Mouse (Mus musculus) lung, adult 2 months (tissue): ENCODE measurements at regions not wholly inside any gene's neighbourhood (a gene's known extent, or its start where the extent isn't known, plus 50 kb on each side); places are given as distances from the start of the nearest gene placed in this dataset.

Source experiments
- DNase-seq: peaks from one replicate; pipeline ENCODE4 v3.0.0; 2022
- H3K4me1 ChIP-seq: fragments of 200-500 bp; 2 replicates; pipeline ENCODE4 v1.6.1; 2011; ENCODE audit warnings: low read length; ENCODE audit not compliant: control insufficient read depth, insufficient read depth
- H3K4me3 ChIP-seq: fragments of 200-500 bp; replicated peaks from 2 replicates; pipeline ENCODE3; 2011; ENCODE audit warnings: low read depth, mild to moderate bottlenecking, control low read depth, low read length; ENCODE audit errors: extremely low read depth
- CTCF ChIP-seq: fragments of 200-500 bp; IDR thresholded peaks from 2 replicates; pipeline ENCODE4 v1.5.1; 2011; ENCODE audit warnings: mild to moderate bottlenecking, low read length, control low read depth; ENCODE audit not compliant: insufficient read depth
- POLR2A ChIP-seq: fragments of 200-500 bp; IDR thresholded peaks from 2 replicates; pipeline ENCODE4 v1.6.1; 2011; ENCODE audit warnings: low read depth, mild to moderate bottlenecking, control low read depth, low read length, borderline replicate concordance; ENCODE audit errors: extremely low read depth
- WGBS: fragments of 180-500 bp; shearing (Covaris S2); methylation state at CpG from one replicate; pipeline ENCODE4 v1.1.7; 2018; 5-methylcytosine and 5-hydroxymethylcytosine counted together

DNA sequence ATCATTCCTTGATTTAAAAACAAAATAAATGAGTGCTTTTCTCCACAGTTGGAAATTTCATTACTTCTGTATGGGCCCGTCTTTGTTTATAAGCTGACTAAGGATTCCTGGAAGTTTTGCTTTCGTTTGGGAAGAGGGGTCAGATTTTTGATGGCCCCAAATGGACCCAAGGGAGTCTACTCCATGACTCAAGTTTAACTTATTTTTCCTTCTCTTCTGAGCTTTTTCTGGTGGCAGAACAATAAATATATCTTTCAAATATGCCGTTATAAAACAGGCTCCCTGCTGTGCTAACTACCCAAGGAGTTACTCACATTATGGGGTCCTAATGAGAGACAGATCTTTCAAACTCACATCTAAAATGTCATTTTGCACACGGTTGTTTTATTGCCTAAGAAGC is 187.4 kb upstream of the BC052040 start:
- no peak overlapping the region for H3K4me3 ChIP-seq
- WGBS, result 63% methylated on average over 4 of the region's 4 CpGs
- TF ChIP-seq POLR2A (no peak), CTCF (no peak)
- no peak for DNase-seq
- H3K4me1 ChIP-seq, result no peaks in the 10 kb centered on the region

DNA sequence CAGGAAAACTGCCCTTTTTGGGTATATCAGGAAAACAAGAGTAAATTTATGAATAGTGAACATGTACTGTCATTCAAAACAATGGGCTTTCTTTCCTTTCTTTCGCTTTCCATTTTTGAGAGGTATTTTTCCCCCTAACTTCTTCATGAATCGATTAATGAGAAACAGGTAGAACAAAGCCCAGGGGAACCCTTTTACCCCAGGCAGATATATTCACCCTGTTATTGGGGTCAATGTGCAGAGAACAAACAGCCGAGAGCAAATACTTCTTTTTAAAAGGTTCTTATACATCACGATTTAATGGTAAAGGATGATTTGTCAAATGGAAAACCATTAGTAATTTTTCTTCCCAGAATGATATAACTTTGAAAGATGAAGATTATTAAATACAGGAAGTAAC is 183.0 kb upstream of the BC052040 start:
- H3K4me1 ChIP-seq, result no peaks in the 10 kb centered on the region
- WGBS, result 85% methylated on average over 4 of the region's 4 CpGs
- no peak for DNase-seq
- no peak for TF ChIP-seq POLR2A
- no peak for TF ChIP-seq CTCF
- H3K4me3 ChIP-seq, result no peak overlapping the region

DNA sequence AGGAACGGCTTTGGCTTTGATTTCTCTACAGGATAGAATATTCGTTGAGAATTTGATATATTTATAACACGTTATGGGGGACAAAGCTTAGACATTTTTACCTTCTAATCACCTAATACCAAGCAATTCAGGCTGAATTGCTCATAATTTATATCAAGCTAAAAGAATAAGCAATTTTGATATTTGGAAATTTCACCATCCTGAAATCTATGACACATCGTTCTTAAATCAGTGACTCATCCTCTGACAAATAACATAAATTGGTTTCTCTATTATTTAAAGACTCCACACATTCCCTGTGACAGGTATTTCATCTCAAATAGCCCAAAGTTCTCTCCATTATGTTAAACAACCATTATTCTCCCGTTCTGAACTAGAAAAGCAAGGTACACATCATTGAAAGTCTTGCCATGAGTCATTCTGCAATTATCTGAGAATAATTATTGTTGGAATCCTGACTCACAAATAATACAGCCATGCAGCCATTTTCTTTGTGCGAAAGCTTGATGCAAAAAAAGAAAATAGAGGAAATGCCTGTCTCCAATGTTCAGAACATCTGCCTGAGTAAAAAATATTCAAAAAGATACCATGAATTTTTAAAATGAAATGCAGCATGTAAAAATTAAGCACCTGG is 182.3 kb upstream of the BC052040 start:
- Histone ChIP-seq H3K4me3 (no peak overlapping the region), H3K4me1 (no peaks in the 10 kb centered on the region)
- 85% methylated on average over 6 of the region's 6 CpGs for WGBS
- no peak for DNase-seq
- no peak for TF ChIP-seq POLR2A
- no peak for TF ChIP-seq CTCF

DNA sequence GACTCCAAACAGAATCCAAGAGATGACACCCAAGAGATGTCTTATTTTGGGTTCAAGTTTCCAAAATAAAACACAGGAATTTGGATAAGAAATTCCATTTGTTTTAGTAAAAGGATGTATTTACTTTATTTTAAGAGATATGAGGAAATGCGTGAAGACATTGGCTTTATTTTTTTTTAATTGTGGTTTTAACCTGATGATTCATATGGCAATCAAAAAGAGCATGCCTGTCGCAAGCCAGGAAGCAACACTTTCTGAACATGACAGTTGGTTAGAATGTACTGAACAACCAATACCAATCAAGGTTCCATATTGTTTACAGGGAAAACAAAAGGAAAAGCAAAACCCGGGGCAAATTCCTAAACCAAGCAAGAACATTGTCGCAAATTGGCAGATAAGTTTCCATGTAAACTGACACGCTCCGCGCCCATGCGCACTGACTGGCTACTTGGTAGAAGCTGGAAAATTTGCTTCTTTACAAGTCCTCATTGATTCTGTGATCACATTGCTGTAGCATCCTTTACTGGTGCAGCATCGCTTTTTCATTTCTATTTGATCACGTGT is 181.4 kb upstream of the BC052040 start:
- Histone ChIP-seq H3K4me1 (no peaks in the 10 kb centered on the region), H3K4me3 (no peak overlapping the region)
- 88% methylated on average over 10 of the region's 10 CpGs for WGBS
- TF ChIP-seq POLR2A (no peak), CTCF (no peak)
- DNase-seq, result no peak

DNA sequence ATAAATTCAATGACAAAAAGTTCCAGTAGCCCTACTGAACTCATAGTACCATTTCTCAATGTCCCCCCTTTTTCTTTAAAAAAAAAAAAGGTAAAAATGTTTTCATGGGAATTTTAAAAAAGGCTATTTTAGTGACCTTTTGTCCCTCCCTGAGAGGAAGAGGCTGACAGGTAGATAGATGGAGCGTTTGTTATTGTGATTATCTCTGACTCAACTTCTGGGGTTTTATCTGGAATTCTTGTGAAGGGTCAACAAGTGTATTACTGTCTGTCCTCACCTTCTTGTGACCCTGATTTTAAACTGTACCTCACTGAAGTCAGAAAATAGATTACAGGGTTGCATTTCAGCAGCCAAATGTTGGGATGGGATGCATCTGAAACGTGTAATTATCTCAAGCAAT is 179.3 kb upstream of the BC052040 start:
- WGBS, result 59% methylated on average over 2 of the region's 2 CpGs
- Histone ChIP-seq H3K4me3 (no peak overlapping the region), H3K4me1 (no peaks in the 10 kb centered on the region)
- DNase-seq, result no peak
- TF ChIP-seq CTCF (no peak), POLR2A (no peak)

DNA sequence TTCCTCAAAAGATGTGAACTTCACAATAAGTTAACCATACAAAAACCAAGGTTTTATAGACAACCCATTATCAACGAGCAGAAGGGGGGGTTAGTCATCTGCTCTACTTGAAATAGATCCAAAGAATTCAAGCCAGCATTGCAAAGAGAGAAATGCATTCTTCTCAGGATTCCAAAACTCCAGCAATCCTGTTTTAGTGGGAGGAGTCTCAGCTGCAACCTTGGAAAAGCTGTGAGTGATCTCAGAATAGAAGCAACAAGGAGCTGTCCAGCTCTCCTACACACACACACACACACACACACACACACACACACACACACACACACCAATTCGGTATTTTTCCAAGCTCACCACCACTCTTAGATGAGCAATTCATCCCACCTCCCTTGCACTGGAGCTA is 149.0 kb upstream of the BC052040 start:
- 22% methylated on average over 2 of the region's 2 CpGs for WGBS
- no peak for DNase-seq
- no peaks in the 10 kb centered on the region for H3K4me1 ChIP-seq
- no peak for TF ChIP-seq CTCF
- no peak for TF ChIP-seq POLR2A
- no peak overlapping the region for H3K4me3 ChIP-seq

DNA sequence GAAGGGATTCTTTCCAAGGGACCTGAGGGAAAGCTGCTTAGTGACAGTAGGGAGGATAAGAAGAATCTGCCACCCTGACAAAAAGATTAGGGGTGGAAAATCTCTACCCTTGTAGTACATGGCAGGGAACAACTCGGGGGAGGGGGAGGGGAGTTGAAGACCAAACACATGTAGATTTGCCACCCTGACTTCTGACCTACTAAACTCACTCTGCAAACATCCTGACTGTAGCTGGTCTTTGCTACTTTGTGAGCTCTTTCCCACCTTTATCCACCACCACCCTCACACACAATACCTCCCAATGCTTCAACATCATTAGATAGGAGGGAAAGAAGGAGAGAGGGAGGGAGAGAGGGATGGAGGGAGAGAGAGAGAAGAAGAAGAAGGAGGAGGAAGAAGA is 140.4 kb upstream of the BC052040 start:
- no peaks in the 10 kb centered on the region for H3K4me1 ChIP-seq
- DNase-seq, result no peak
- H3K4me3 ChIP-seq, result no peak overlapping the region
- WGBS, result 10% methylated on average over 1 of the region's 1 CpGs
- TF ChIP-seq CTCF (no peak), POLR2A (no peak)

DNA sequence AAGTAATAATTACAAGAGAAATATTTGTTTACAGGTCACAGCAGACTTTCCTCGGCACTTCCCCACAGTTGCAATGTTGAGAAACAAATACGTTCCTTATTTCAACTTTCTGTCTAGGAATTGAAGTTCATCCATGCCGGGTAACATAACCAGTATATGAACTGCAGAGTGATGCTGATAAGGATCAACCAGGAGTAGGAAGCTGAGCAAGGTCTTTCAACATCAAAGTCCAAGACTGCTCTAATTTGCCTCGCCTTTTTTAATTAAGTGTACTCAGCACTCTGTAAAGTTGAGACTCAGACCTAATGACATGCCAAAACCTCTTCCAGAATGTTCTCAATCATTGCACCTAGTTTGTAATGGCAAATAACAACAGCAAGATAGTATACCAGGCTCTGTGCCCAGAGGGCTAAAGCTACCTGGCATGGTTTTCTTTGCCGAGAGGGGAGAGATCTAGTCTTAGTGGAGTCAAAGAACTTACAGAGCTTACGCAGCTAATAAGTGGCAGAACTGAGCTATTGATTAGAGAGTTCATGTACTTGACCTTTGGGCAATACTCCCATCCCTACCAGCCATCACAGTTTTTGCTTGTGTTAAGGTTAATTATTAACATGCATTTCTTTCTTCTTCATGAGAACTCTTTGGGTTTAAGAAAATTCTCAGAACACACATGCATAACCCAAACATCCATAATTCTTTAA is 131.6 kb upstream of the BC052040 start:
- Histone ChIP-seq H3K4me1 (no peaks in the 10 kb centered on the region), H3K4me3 (no peak overlapping the region)
- DNase-seq, result no peak
- no peak for TF ChIP-seq CTCF
- no peak for TF ChIP-seq POLR2A
- WGBS, result 76% methylated on average over 6 of the region's 6 CpGs

DNA sequence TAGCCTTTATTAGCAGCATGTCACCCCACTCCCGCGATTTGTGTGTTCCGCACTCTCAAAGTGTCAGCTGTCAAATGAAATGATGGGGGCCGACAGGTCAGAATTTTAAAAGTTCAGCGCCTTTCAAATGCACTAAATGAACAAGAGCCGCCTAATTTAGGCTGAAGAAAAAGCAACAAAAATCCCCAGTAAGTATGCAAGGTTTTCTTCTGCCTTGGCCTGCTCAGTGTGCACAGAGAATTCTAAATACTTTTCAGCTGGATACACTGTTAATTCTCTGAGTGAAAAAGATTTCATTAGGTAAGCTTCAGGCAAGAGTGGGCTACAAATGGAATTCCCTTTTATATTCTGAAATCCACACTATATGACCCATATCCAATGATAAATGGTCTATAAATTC is 125.9 kb upstream of the BC052040 start:
- DNase-seq, result no peak
- no peak for TF ChIP-seq POLR2A
- no peak for TF ChIP-seq CTCF
- H3K4me1 ChIP-seq, result no peaks in the 10 kb centered on the region
- no peak overlapping the region for H3K4me3 ChIP-seq
- WGBS, result 81% methylated on average over 6 of the region's 6 CpGs
